Mouse (Mus musculus) right cerebral cortex, postnatal 36 days (tissue): Measurements from ENCODE around the gene Btnl9.
"Not testable (repeated sequence)": the region's sequence is repeated elsewhere in the genome, so short reads cannot be mapped to it uniquely, and the experiment has no call there.

Experiments
- DNase-seq, 2 experiments: peaks; one replicate each; pipeline ENCODE4 v3.0.0; 2022; ENCODE audit warnings: low spot score in 2 of 2, mixed read lengths in 1 of 2

Btnl9 gene

DNA sequence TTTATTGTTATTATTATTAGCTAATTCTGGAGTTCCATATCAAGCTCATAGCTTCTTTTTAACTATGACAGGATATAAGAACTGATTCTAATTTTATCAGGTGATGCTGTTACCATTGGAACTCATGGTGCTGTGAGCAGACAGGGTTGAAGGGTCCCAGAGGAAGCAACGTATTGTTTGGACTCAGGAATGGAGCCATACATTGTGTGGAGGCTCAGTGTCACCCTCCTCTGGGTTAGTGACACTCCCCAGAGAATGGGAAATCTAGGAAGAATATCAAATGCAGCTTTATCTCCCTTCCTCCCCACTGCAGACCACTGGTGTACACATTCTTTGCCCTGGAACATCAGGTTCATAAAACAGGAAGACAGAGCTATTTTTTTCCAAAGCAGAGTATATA lies 3.8 kb downstream of the Btnl9 start:
- DNase-seq: no peak

- not testable (repeated sequence) for DNase-seq
Measured at GRCm38 (mm10) chr11:49176047-49176779, 10.7 kb downstream of the Btnl9 start.

GRCm38 (mm10) chr11:49175345-49175744 lies 11.6 kb downstream of the Btnl9 start:
- DNase-seq: no peak

GRCm38 (mm10) chr11:49170576-49170975 lies 16.4 kb downstream of the Btnl9 start:
- DNase-seq: no peak

GRCm38 (mm10) chr11:49168839-49169611 lies 17.9 kb downstream of the Btnl9 start:
- DNase-seq: no peak

DNA sequence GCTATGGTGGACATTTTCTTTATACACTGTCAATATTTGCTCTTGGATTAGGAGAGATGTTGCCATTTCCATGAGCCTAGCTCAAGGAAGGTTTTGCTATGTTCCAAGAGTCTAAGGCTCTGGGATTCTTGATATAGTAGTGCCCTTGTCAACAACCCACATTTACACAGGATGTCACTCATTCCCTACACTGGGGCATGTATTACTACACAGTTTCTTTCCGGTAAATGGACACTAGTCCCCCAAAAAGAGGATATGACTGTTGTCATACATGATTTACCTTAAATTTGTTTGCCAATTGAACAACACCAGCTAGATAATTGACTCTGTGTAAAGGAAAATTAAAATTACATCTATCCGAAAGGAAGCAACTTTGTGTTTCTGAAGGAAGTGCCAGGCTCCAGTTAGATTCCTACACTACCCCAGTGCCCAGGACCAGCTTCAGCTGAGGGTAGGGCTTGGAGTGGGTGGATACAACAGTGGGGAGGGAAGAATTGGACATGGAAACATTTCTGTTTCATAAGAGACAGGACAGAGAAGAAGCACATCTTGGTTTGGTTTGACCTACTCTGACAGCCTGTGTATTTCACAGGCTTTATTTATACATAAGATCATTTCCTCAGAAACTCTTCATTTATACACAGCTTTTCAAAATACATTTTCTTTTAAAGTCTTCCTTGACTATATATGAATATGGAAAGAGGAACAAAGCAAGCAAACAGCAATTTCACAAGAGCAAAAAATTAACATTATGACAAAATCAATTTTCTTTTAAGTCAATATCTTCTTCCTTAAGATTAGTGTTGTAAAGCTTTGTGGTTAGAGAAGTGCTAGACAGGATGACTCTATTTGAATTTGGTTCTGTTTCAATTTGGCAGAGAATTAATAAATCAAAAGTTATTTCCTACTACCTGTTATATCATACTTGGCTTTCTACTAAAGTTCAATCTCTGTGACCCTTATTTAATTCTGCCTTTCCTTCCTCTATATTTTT lies 29.8 kb downstream of the Btnl9 start:
- no peak for DNase-seq

DNA sequence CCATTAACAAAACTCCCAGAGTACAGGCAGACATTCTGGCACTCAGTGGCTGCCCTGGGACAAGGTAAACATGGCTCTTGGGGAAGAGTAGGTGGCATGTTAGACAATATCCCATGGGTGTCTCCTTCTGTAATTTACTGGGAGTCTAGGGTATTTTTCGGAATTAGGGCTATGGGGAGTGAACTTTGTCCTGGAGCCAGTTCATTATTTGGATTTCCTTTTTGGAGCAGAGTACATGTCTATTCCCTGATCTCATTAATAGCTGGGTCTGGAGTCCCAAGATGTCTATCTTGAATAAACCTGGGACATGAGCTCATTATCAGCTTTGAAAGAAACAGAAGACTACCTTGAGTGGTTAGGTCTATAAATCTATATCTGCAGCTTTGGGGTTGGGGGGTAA lies 32.9 kb downstream of the Btnl9 start, which contains the start of gene Olfr1394:
TSS of gene Olfr1394 (plus strand) at position 301 of the 400 bp plus-strand sequence.
- DNase-seq: no peak

GRCm38 (mm10) chr11:49141974-49142373 lies 45.0 kb downstream of the Btnl9 start, which contains the start of gene Olfr1395:
TSS of gene Olfr1395 (plus strand) at chr11:49142274.
- DNase-seq: no peak

DNA sequence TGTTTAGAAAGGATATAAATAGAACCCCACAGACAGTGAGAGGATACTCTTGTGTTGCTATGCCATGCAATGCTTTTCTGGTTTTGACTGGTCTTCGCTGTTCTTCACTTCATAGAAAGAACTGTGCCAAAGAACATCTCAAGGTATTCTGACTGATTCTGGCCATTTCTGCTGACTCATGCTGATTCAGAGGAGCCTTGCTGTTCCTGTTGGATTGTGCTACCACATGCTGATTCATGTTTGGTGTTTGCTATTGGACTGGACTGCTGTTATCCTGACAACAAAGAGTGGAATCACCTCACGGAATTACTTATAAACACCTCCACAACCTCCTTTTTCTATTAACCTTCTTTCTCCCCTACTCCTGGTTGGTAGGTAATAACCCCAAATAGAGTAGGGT lies 62.8 kb downstream of the Btnl9 start:
- DNase-seq: no peak

DNA sequence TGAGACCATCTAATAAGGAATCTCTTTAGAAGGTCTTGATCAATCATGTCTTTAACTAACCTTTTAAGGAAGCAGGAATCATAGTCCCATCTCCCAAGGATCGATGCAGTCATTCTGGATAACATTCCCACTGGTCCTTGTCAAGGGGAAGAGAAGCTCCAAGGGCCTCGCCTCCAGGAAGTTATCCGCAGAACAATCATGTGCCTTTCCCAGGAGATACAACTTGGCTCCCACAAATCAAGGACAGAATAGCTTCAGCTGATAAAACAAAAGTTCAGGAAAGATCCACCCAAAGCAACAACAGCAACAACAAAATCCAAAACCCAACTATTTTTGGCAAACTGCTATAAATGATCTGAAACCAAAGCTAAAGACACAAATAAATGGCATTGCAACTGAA lies 67.3 kb downstream of the Btnl9 start:
- no peak for DNase-seq
